Comparison of ENCODE assay signal across 26 mouse cellular contexts in the genomic region with DNA sequence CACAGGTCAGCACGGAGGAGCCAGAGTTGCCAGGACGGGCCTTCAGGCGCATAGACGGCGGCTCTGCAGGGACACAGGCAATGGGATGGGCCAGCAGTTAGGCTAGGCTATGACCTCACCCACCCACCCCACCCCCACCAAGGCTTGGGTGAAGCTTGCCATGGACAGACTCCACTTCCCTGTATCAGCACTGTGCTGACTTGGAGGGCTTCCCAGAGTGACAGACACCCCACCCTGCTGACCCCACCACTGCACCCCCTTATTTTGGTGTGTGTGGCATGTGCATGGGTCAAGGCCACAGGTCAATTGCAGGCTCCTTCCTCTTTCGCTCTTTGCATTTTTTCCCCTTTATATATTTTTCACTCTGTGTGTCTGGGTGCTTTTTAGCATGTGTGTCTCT. TPM values are rescaled to one million over a fixed set of nuclear protein-coding genes. Genes with fewer than 3 reads are reported as not detected.
DNase-seq lines count a peak whose midpoint lies in the region; ATAC-seq lines count a peak whose summit lies in the region.
"Had no signal": no experiment of that assay in that cellular context is flagged by ENCODE, and none has a peak within 500 bp of the region (broad histone marks: within the 10 kb centered on the region; RNA-seq: fewer than 3 reads in every experiment).

No protein-coding gene starts in this region.

- peaks cover 31% of the 10 kb centered on the region for H3K4me1 ChIP-seq in kidney, embryonic 16.5 days (ENCODE audit: insufficient read depth, low read length)
- H3K4me1 ChIP-seq in brown adipose tissue, adult 24 weeks (ENCODE audit: control insufficient read depth, insufficient read depth, insufficient read length, low read length), result peaks cover 26% of the 10 kb centered on the region
- H3K4me1 ChIP-seq in limb, embryonic 10.5 days, result peaks cover 49% of the 10 kb centered on the region

- no peaks in the 10 kb centered on the region for H3K27me3 ChIP-seq in kidney, embryonic 16.5 days (ENCODE audit: insufficient read depth, low read length)
- H3K27me3 ChIP-seq in limb, embryonic 10.5 days (ENCODE audit: low read depth, poor library complexity, severe bottlenecking), result no peaks in the 10 kb centered on the region
- H3K27me3 ChIP-seq: embryonic facial prominence, embryonic 13.5 days; hindbrain, embryonic 15.5 days; limb, embryonic 13.5 days; liver, embryonic 13.5 days; lung, embryonic 15.5 days; neural tube, embryonic 15.5 days had no signal

- H3K27ac ChIP-seq in kidney, embryonic 16.5 days (ENCODE audit: low read length), result peak overlapping the region; percentile 44; the same call in 1 of the 2 replicates
- H3K27ac ChIP-seq in brown adipose tissue, adult 24 weeks (replicated peaks; ENCODE audit: low read depth, low read length), result peak overlapping the region; percentile 38; the same call in 1 of the 2 replicates
- peak overlapping the region; percentile 91 for H3K27ac ChIP-seq in limb, embryonic 10.5 days
- H3K27ac ChIP-seq: hindbrain, embryonic 15.5 days; lung, embryonic 15.5 days; neural tube, embryonic 15.5 days had no signal

- no peaks in the 10 kb centered on the region for H3K36me3 ChIP-seq in kidney, embryonic 16.5 days (ENCODE audit: insufficient read depth, low read length)
- H3K36me3 ChIP-seq in limb, embryonic 10.5 days, result peaks cover 3% of the 10 kb centered on the region
- H3K36me3 ChIP-seq: hindbrain, embryonic 15.5 days; liver, embryonic 13.5 days; lung, embryonic 15.5 days; neural tube, embryonic 15.5 days had no signal

- H3K4me3 ChIP-seq in kidney, embryonic 16.5 days (ENCODE audit: low read length), result no peak overlapping the region
- H3K4me3 ChIP-seq in brown adipose tissue, adult 24 weeks (ENCODE audit: insufficient read depth, low read depth, low read length), result no peak overlapping the region
- H3K4me3 ChIP-seq in limb, embryonic 10.5 days, result no peak overlapping the region
- H3K4me3 ChIP-seq: embryonic facial prominence, embryonic 13.5 days; hindbrain, embryonic 15.5 days; limb, embryonic 13.5 days; liver, embryonic 13.5 days; lung, embryonic 15.5 days; neural tube, embryonic 15.5 days had no signal

- 77% methylated on average over 6 of the region's 6 CpGs for WGBS in kidney, embryonic 16.5 days
- WGBS in limb, embryonic 10.5 days, result 78% methylated on average over 6 of the region's 6 CpGs

- intact Hi-C loops in gastrocnemius, postnatal 36 days (cut with DNase I), result no loop called here

- no peaks in the 10 kb centered on the region for H3K9me3 ChIP-seq in kidney, embryonic 16.5 days (ENCODE audit: low read length)
- no peaks in the 10 kb centered on the region for H3K9me3 ChIP-seq in limb, embryonic 10.5 days (replicated peaks)
- H3K9me3 ChIP-seq: embryonic facial prominence, embryonic 13.5 days; hindbrain, embryonic 15.5 days; limb, embryonic 13.5 days; liver, embryonic 13.5 days; lung, embryonic 15.5 days; neural tube, embryonic 15.5 days had no signal

- ATAC-seq in kidney, embryonic 16.5 days (ENCODE audit: low FRiP score, low TSS enrichment), result no peak
- ATAC-seq: activated CD4-positive, CD25-positive, alpha-beta regulatory T cell, adult 4 months; forebrain, embryonic 14.5 days had no signal

- DNase-seq in gastrocnemius, postnatal 25 days, result peak; percentile 49
- no peak for DNase-seq in gastrocnemius, postnatal 36 days
- DNase-seq in kidney, postnatal 36 days, result no peak
- no peak for DNase-seq in limb, embryonic 10.5 days (ENCODE audit: low spot score)
- no peak for DNase-seq in cerebellum, postnatal 25 days
- DNase-seq in T-cell, adult 2 months (ENCODE audit: low spot score), result no peak
- DNase-seq: adrenal gland, adult 8-10 months; cerebellum, adult 11 months; cerebellum, postnatal 10 days; kidney, adult 2 months; kidney, postnatal 25 days; layer of hippocampus, postnatal 36 days; liver, embryonic 13.5 days; right cerebral cortex, adult 18-20 months; right cerebral cortex, postnatal 4 days; thymus, postnatal 36 days had no signal

- no peak overlapping the region for H3K9ac ChIP-seq in kidney, embryonic 16.5 days (replicated peaks; ENCODE audit: low read length)
- H3K9ac ChIP-seq: embryonic facial prominence, embryonic 13.5 days; hindbrain, embryonic 15.5 days; limb, embryonic 13.5 days; liver, embryonic 13.5 days; lung, embryonic 15.5 days; neural tube, embryonic 15.5 days had no signal

- H3K4me2 ChIP-seq in kidney, embryonic 16.5 days (replicated peaks; ENCODE audit: low read depth, low read length), result no peak overlapping the region
- H3K4me2 ChIP-seq: embryonic facial prominence, embryonic 13.5 days; hindbrain, embryonic 15.5 days; limb, embryonic 13.5 days; liver, embryonic 13.5 days; lung, embryonic 15.5 days; midbrain, embryonic 11.5 days; neural tube, embryonic 15.5 days had no signal

RNA-seq across cellular contexts. Expression of gene Rcn3, which starts 3.3 kb away (rescaled TPM):
- total RNA-seq in gastrocnemius, postnatal 25 days (2021), result 10 to 100 TPM; 24.0 to 32.8 TPM
- total RNA-seq in gastrocnemius, postnatal 36 days (2021), result 10 to 100 TPM; 17.3 to 20.9 TPM
- polyA plus RNA-seq in kidney, embryonic 16.5 days (2015; fragmentation: Nextera tagmentation; extraction: Ambion mirVana), result 352 and 369 TPM in 2 replicates
- 12.7 and 16.4 TPM in 2 replicates for polyA plus RNA-seq in brown adipose tissue, adult 24 weeks (2012; ENCODE audit: insufficient read depth, insufficient read length, missing spikeins)
- 175 and 210 TPM in 2 replicates for polyA plus RNA-seq in limb, embryonic 10.5 days (2016; fragmentation: Nextera tagmentation; extraction: Ambion mirVana)

RNA-seq across cellular contexts. Expression of gene Fcgrt, which starts 8.3 kb away (rescaled TPM):
- total RNA-seq in gastrocnemius, postnatal 25 days (2021), result 10 to 100 TPM; 40.3 to 54.5 TPM
- total RNA-seq in gastrocnemius, postnatal 36 days (2021), result 10 to 100 TPM; 39.2 to 40.0 TPM
- polyA plus RNA-seq in kidney, embryonic 16.5 days (2015; fragmentation: Nextera tagmentation; extraction: Ambion mirVana), result 93.7 and 114 TPM in 2 replicates
- polyA plus RNA-seq in brown adipose tissue, adult 24 weeks (2012; ENCODE audit: insufficient read depth, insufficient read length, missing spikeins), result 167 and 170 TPM in 2 replicates
- 5.2 and 7.8 TPM in 2 replicates for polyA plus RNA-seq in limb, embryonic 10.5 days (2016; fragmentation: Nextera tagmentation; extraction: Ambion mirVana)

RNA-seq across cellular contexts. Expression of gene Rps11, which starts 28.9 kb away (rescaled TPM):
- 100 to 1,000 TPM; 413 to 448 TPM for total RNA-seq in gastrocnemius, postnatal 25 days (2021)
- 100 to 1,000 TPM; 388 to 460 TPM for total RNA-seq in gastrocnemius, postnatal 36 days (2021)
- polyA plus RNA-seq in kidney, embryonic 16.5 days (2015; fragmentation: Nextera tagmentation; extraction: Ambion mirVana), result 1,363 and 1,408 TPM in 2 replicates
- polyA plus RNA-seq in brown adipose tissue, adult 24 weeks (2012; ENCODE audit: insufficient read depth, insufficient read length, missing spikeins), result 1,258 and 1,344 TPM in 2 replicates
- 1,846 and 2,302 TPM in 2 replicates for polyA plus RNA-seq in limb, embryonic 10.5 days (2016; fragmentation: Nextera tagmentation; extraction: Ambion mirVana)

RNA-seq across cellular contexts. Expression of gene Prrg2, which starts 32.9 kb away (rescaled TPM):
- total RNA-seq in gastrocnemius, postnatal 25 days (2021), result 1 to 10 TPM; 6.9 to 9.1 TPM
- total RNA-seq in gastrocnemius, postnatal 36 days (2021), result 1 to 10 TPM; 8.0 to 8.8 TPM
- 42.4 and 44.9 TPM in 2 replicates for polyA plus RNA-seq in kidney, embryonic 16.5 days (2015; fragmentation: Nextera tagmentation; extraction: Ambion mirVana)
- 17.2 and 33.8 TPM in 2 replicates for polyA plus RNA-seq in brown adipose tissue, adult 24 weeks (2012; ENCODE audit: insufficient read depth, insufficient read length, missing spikeins)
- 16.8 and 24.8 TPM in 2 replicates for polyA plus RNA-seq in limb, embryonic 10.5 days (2016; fragmentation: Nextera tagmentation; extraction: Ambion mirVana)

RNA-seq across cellular contexts. Expression of gene Nosip, which starts 33.1 kb away (rescaled TPM):
- 10 to 100 TPM; 30.8 to 31.6 TPM for total RNA-seq in gastrocnemius, postnatal 25 days (2021)
- total RNA-seq in gastrocnemius, postnatal 36 days (2021), result 10 to 100 TPM; 29.0 to 30.8 TPM
- polyA plus RNA-seq in kidney, embryonic 16.5 days (2015; fragmentation: Nextera tagmentation; extraction: Ambion mirVana), result 85.2 and 86.3 TPM in 2 replicates
- polyA plus RNA-seq in brown adipose tissue, adult 24 weeks (2012; ENCODE audit: insufficient read depth, insufficient read length, missing spikeins), result 24.3 and 26.8 TPM in 2 replicates
- polyA plus RNA-seq in limb, embryonic 10.5 days (2016; fragmentation: Nextera tagmentation; extraction: Ambion mirVana), result 80.4 and 81.2 TPM in 2 replicates

Comparison
In these comparisons a context has a peak if more than half of its experiments do, and no peak if none do; other contexts are left out.
1. H3K27ac ChIP-seq: peak in every context shown above with its lines; median percentile 91 in limb, embryonic 10.5 days; 44 in kidney, embryonic 16.5 days; 38 in brown adipose tissue, adult 24 weeks.
2. RNA of gene Rcn3, which starts 3.3 kb away (polyA plus RNA-seq): 352 to 369 TPM in kidney, embryonic 16.5 days and 175 to 210 TPM in limb, embryonic 10.5 days; 12.7 to 16.4 TPM in brown adipose tissue, adult 24 weeks; every median in the first group is over 10 times any median in the second.
3. RNA of gene Fcgrt, which starts 8.3 kb away (polyA plus RNA-seq): 167 to 170 TPM in brown adipose tissue, adult 24 weeks and 93.7 to 114 TPM in kidney, embryonic 16.5 days; 5.2 to 7.8 TPM in limb, embryonic 10.5 days; every median in the first group is over 10 times any median in the second.